Mouse (Mus musculus) liver, embryonic 15.5 days (tissue): ENCODE measurements around the gene Lhb. TPM values are rescaled to one million over a fixed set of nuclear protein-coding genes. Genes with fewer than 3 reads are reported as not detected.
A peak's percentile ranks its signal among the peaks of the same experiment; 100 is the strongest.

ENCODE experiments used
- ATAC-seq: fragments of 200-750 bp; cut with Nextera tagmentation; 2 replicates; pipeline ENCODE4 v1.8.0; 2017; ENCODE audit warnings: moderate number of reproducible peaks, mild to moderate bottlenecking, moderate library complexity; ENCODE audit not compliant: insufficient read depth
- H3K27ac ChIP-seq: fragments of 300-500 bp; sonication (generic); replicated peaks from 2 replicates; pipeline ENCODE4 v1.5.1; 2015; ENCODE audit warnings: mild to moderate bottlenecking, inconsistent platforms
- H3K27me3 ChIP-seq: fragments of 300-500 bp; sonication (generic); 2 replicates; pipeline ENCODE4 v1.6.1; 2015; ENCODE audit warnings: mild to moderate bottlenecking, inconsistent platforms
- H3K36me3 ChIP-seq: fragments of 300-500 bp; sonication (generic); replicated peaks from 2 replicates; pipeline ENCODE4 v1.6.1; 2015; ENCODE audit warnings: moderate library complexity, mild to moderate bottlenecking, inconsistent platforms
- H3K4me1 ChIP-seq: fragments of 300-500 bp; sonication (generic); replicated peaks from 2 replicates; pipeline ENCODE4 v1.6.1; 2015; ENCODE audit warnings: inconsistent platforms
- H3K4me2 ChIP-seq: fragments of 300-500 bp; sonication (generic); 2 replicates; pipeline ENCODE4 v1.6.1; 2015; ENCODE audit warnings: moderate library complexity, mild to moderate bottlenecking, inconsistent platforms
- H3K4me3 ChIP-seq: fragments of 300-500 bp; sonication (generic); replicated peaks from 2 replicates; pipeline ENCODE4 v1.5.1; 2015; ENCODE audit warnings: mild to moderate bottlenecking, inconsistent platforms
- H3K9ac ChIP-seq: fragments of 300-500 bp; sonication (generic); 2 replicates; pipeline ENCODE4 v1.6.1; 2015; ENCODE audit warnings: moderate library complexity, mild to moderate bottlenecking, inconsistent platforms
- H3K9me3 ChIP-seq: fragments of 300-500 bp; sonication (generic); replicated peaks from 2 replicates; pipeline ENCODE4 v1.6.1; 2016; ENCODE audit warnings: inconsistent platforms
- WGBS: fragments of 180-500 bp; shearing (Covaris S2); methylation state at CpG from one replicate; pipeline ENCODE4 v1.1.7; 2015; ENCODE audit warnings: mixed read lengths; ENCODE audit not compliant: insufficient replicate concordance; 5-methylcytosine and 5-hydroxymethylcytosine counted together
- microRNA-seq: library from miRNA; unstranded; fragments of <30 nt; microRNA quantifications from one replicate; pipeline ENCODE4, GENCODE M21; 2016
- polyA plus RNA-seq: library from polyadenylated mRNA; unstranded; fragments of >200 nt; fragmentation: Nextera tagmentation; extraction: Ambion mirVana; gene quantifications from 2 replicates; pipeline ENCODE4 v1.2.1, GENCODE M21; 2015

Lhb gene
- polyA plus RNA-seq, 1 experiment from 2014 or later, result not detected

DNA sequence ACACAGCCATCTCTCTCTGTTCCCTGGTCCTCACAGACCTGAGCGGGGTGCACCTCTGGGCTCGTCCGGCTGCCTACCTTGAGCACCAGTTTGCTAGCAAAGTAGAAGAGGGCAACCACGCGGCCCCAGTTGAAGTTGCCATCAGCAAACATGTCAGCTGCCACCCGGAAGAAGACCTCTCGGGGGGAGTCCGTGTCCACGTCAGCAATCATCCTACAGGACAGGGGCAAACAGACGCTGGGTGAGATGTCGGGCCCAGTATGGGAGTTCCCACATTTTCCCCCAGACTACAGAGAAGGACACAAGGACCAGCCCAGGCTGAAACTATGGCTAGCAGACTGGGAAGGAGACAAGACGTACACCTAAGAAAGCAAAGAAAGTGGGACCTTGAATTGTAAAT lies 44.5 kb downstream of the Lhb start:
- Histone ChIP-seq H3K9ac (no peak overlapping the region), H3K4me1 (peaks cover 58% of the 10 kb centered on the region), H3K4me3 (peak overlapping the region; percentile 86; the same call in 1 of the 2 replicates), H3K36me3 (peaks cover 42% of the 10 kb centered on the region), H3K27me3 (no peaks in the 10 kb centered on the region), H3K27ac (0 out of 2 replicates have a peak overlapping the region, but pooled peaks have one; percentile 9), H3K4me2 (peak overlapping the region; percentile 99), H3K9me3 (no peaks in the 10 kb centered on the region)
- WGBS, result 85% methylated on average over 12 of the region's 12 CpGs
- ATAC-seq, result no peak

- WGBS, result 72% methylated on average over 9 of the region's 9 CpGs
- Histone ChIP-seq H3K4me1 (peaks cover 56% of the 10 kb centered on the region), H3K4me3 (peak overlapping the region; percentile 86), H3K4me2 (peak overlapping the region; percentile 99), H3K27me3 (no peaks in the 10 kb centered on the region), H3K9me3 (no peaks in the 10 kb centered on the region), H3K27ac (peak overlapping the region; percentile 82; the same call in 1 of the 2 replicates), H3K9ac (peak overlapping the region; percentile 92; the same call in 1 of the 2 replicates), H3K36me3 (peaks cover 42% of the 10 kb centered on the region)
- ATAC-seq, result no peak
Measured at GRCm38 (mm10) chr7:45465549-45465948, 44.9 kb downstream of the Lhb start.

DNA sequence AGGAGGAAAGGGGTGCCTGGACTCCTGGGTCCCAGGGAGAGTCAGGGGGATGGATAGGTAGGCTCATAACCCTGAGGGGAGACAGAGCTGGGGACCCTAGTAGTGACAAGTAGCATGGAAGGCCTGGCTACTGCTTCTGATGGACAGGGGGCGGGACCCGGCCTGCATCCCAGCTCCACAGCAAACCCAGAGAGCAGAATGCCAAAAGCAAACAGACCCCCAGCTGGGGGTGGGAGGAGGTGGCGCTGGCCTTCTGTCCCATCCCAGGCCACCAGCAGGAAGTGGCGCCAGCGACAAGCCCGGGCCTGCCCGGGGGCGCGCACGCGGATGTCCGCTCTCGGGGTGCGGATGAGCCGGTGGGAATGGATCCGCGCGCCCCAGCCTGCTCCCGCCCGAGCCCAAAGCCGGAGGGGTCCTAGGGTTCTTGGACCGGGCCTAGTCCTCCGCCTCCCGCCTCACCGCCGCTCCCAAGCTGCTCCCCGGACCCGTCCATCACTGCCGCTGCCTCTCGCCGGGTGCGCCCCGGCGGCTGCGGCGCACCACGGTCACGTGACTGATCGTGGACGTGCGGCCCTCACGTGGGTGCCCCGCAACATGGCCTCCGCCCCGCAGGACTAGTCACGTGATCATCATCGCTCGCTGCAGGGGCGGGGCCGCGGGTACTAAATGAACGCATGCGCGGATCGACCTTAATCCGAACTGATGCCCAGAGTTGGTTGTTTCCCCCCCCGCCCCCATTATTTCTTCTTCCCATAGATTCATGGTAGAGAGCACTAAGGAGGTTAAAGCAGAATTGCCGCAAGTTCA lies 45.9 kb downstream of the Lhb start, which contains the start of gene Bax:
Gene Bax (minus strand): TSS at position 616 of the 807 bp plus-strand sequence.
- H3K4me3 ChIP-seq, result peak within 1 kb of the TSS; percentile 86
- no peaks in the 10 kb centered on the region for H3K9me3 ChIP-seq
- H3K4me2 ChIP-seq, result peak within 1 kb of the TSS; percentile 99
- H3K36me3 ChIP-seq, result peaks cover 41% of the 10 kb centered on the region
- peaks cover 55% of the 10 kb centered on the region for H3K4me1 ChIP-seq
- ATAC-seq, result peak; percentile 73
- H3K9ac ChIP-seq, result peak within 1 kb of the TSS; percentile 92
- under 1% methylated on average over 57 of the region's 58 CpGs for WGBS
- H3K27ac ChIP-seq, result peak within 1 kb of the TSS; percentile 82
- no peaks in the 10 kb centered on the region for H3K27me3 ChIP-seq

DNA sequence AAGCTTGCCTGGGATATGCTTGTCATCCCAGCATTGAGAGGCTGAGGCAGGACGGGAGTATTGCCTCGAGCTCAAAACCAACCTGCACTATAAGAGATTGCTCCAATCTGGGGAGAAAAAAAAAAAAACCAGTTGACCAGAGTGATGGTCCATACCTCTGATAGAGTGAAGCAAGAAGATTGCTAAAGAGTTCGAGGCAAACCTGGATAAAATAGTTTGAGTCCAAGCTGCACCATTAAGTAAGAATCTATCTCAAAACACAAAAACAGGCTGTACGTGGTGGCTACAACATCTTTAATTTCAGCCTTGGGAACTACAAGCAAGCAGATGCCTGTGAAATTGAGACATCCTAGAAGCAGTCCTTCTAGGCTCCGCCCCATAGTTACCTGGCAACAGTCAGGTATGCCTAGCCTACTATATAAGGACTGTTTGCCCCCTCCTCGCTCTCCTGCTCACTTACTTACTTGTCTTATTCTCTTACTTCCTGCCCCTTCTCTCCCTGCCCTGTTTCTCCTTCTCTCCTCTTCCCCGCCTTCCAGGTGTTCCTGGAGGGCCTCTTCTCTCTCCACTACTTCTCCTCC lies 46.6 kb downstream of the Lhb start:
- H3K4me3 ChIP-seq, result peak overlapping the region; percentile 86
- peaks cover 34% of the 10 kb centered on the region for H3K36me3 ChIP-seq
- H3K9ac ChIP-seq, result peak overlapping the region; percentile 47
- 43% methylated on average over 7 of the region's 7 CpGs for WGBS
- no peak overlapping the region for H3K27ac ChIP-seq
- peak overlapping the region; percentile 99 for H3K4me2 ChIP-seq
- peaks cover 52% of the 10 kb centered on the region for H3K4me1 ChIP-seq
- no peaks in the 10 kb centered on the region for H3K9me3 ChIP-seq
- H3K27me3 ChIP-seq, result no peaks in the 10 kb centered on the region
- 0 out of 2 replicates have a peak, but pooled peaks have one; percentile 3 for ATAC-seq

GRCm38 (mm10) chr7:45470869-45471268 lies 50.2 kb downstream of the Lhb start:
- Histone ChIP-seq H3K4me3 (no peak overlapping the region), H3K27ac (0 out of 2 replicates have a peak overlapping the region, but pooled peaks have one; percentile 4), H3K36me3 (no peaks in the 10 kb centered on the region), H3K27me3 (no peaks in the 10 kb centered on the region), H3K9me3 (no peaks in the 10 kb centered on the region), H3K4me2 (no peak overlapping the region), H3K4me1 (peaks cover 43% of the 10 kb centered on the region), H3K9ac (no peak overlapping the region)
- WGBS, result 7% methylated on average over 3 of the region's 3 CpGs
- no peak for ATAC-seq

Small RNA genes lying within 50 kb of the gene (microRNA-seq; reads per million reads assigned to microRNA genes)
- 0.76 reads per million for gene Gm22133

Other genes with a start within 250 kb of the Lhb start
- not detected in 2 replicates for gene Gfy, start 241.3 kb upstream of the Lhb start, polyA plus RNA-seq
- gene Pth2, start 239.8 kb upstream of the Lhb start, polyA plus RNA-seq, result not detected in 2 replicates
- gene Ccdc155, start 215.9 kb upstream of the Lhb start, polyA plus RNA-seq, result 0.07 and 0.13 TPM in 2 replicates
- 2.0 and 2.4 TPM in 2 replicates for gene Dkkl1, start 208.7 kb upstream of the Lhb start, polyA plus RNA-seq
- gene Tead2, start 205.1 kb upstream of the Lhb start, polyA plus RNA-seq, result 6.6 and 7.0 TPM in 2 replicates
- 15.1 and 16.7 TPM in 2 replicates for gene Cd37, start 181.7 kb upstream of the Lhb start, polyA plus RNA-seq
- not detected in 2 replicates for gene Slc6a16, start 179.7 kb upstream of the Lhb start, polyA plus RNA-seq
- not detected in 2 replicates for gene Slc6a21, start 143.3 kb upstream of the Lhb start, polyA plus RNA-seq
- 1.3 and 1.5 TPM in 2 replicates for gene Trpm4, start 87.0 kb upstream of the Lhb start, polyA plus RNA-seq
- 0.31 and 0.54 TPM in 2 replicates for gene Hrc, start 85.5 kb upstream of the Lhb start, polyA plus RNA-seq
- gene Ppfia3, start 53.8 kb upstream of the Lhb start, polyA plus RNA-seq, result 0.09 and 0.14 TPM in 2 replicates
- not detected in 2 replicates for gene Lin7b, start 50.2 kb upstream of the Lhb start, polyA plus RNA-seq
- 77.8 and 86.3 TPM in 2 replicates for gene Snrnp70, start 25.1 kb upstream of the Lhb start, polyA plus RNA-seq
- not detected in 2 replicates for gene Kcna7, start 15.2 kb upstream of the Lhb start, polyA plus RNA-seq
- 0.22 and 0.24 TPM in 2 replicates for gene Ntf5, start 7.1 kb upstream of the Lhb start, polyA plus RNA-seq
- gene Gys1, start 14.0 kb downstream of the Lhb start, polyA plus RNA-seq, result 6.8 and 7.7 TPM in 2 replicates
- gene Ruvbl2, start 17.3 kb downstream of the Lhb start, polyA plus RNA-seq, result 67.1 and 74.2 TPM in 2 replicates
- gene Ftl1, start 39.1 kb downstream of the Lhb start, polyA plus RNA-seq, result 6,104 and 6,562 TPM in 2 replicates
- 70.3 and 71.4 TPM in 2 replicates for gene Bax, start 46.1 kb downstream of the Lhb start, polyA plus RNA-seq
- gene Tulp2, start 61.1 kb downstream of the Lhb start, polyA plus RNA-seq, result 0.58 and 0.62 TPM in 2 replicates
- not detected in 2 replicates for gene Gm45808, start 66.0 kb downstream of the Lhb start, polyA plus RNA-seq
- gene Dhdh, start 68.0 kb downstream of the Lhb start, polyA plus RNA-seq, result 2.4 and 2.5 TPM in 2 replicates
- gene Nucb1, start 89.6 kb downstream of the Lhb start, polyA plus RNA-seq, result 118 and 131 TPM in 2 replicates
- gene Ppp1r15a, start 105.4 kb downstream of the Lhb start, polyA plus RNA-seq, result 280 and 325 TPM in 2 replicates
- gene Plekha4, start 105.5 kb downstream of the Lhb start, polyA plus RNA-seq, result 0.66 and 0.75 TPM in 2 replicates
- gene Hsd17b14, start 134.1 kb downstream of the Lhb start, polyA plus RNA-seq, result 1.9 and 2.2 TPM in 2 replicates
- 46.3 and 48.5 TPM in 2 replicates for gene Bcat2, start 149.3 kb downstream of the Lhb start, polyA plus RNA-seq
- gene Fgf21, start 194.7 kb downstream of the Lhb start, polyA plus RNA-seq, result not detected in 2 replicates
- gene Fut1, start 196.5 kb downstream of the Lhb start, polyA plus RNA-seq, result not detected in 2 replicates
- 0.06 and 0.10 TPM in 2 replicates for gene Izumo1, start 201.0 kb downstream of the Lhb start, polyA plus RNA-seq
- gene Rasip1, start 206.7 kb downstream of the Lhb start, polyA plus RNA-seq, result 2.8 and 3.8 TPM in 2 replicates
- 0.91 and 1.2 TPM in 2 replicates for gene Mamstr, start 219.2 kb downstream of the Lhb start, polyA plus RNA-seq
- 0.06 TPM in 1 of 2 replicates, not detected in the other for gene Fut2, start 245.6 kb downstream of the Lhb start, polyA plus RNA-seq